Mouse (Mus musculus) lung, embryonic 15.5 days (tissue): ENCODE data around the gene Arap2. TPM values are rescaled to one million over a fixed set of nuclear protein-coding genes. Genes with fewer than 3 reads are reported as not detected.

ENCODE experiments used
- ATAC-seq: fragments of 200-750 bp; cut with Nextera tagmentation; 2 replicates; pipeline ENCODE4 v1.8.0; 2017; ENCODE audit warnings: moderate number of reproducible peaks, borderline replicate concordance; ENCODE audit not compliant: low FRiP score, low TSS enrichment; ENCODE audit errors: extremely low read depth
- H3K27ac ChIP-seq: fragments of 300-500 bp; sonication (generic); 2 replicates; pipeline ENCODE4 v1.5.1; 2015; ENCODE audit warnings: moderate library complexity, mild to moderate bottlenecking, inconsistent platforms
- H3K27me3 ChIP-seq: fragments of 300-500 bp; sonication (generic); 2 replicates; pipeline ENCODE4 v1.6.1; 2015; ENCODE audit warnings: inconsistent platforms
- H3K36me3 ChIP-seq: fragments of 300-500 bp; sonication (generic); 2 replicates; pipeline ENCODE4 v1.6.1; 2015; ENCODE audit warnings: inconsistent platforms
- H3K4me1 ChIP-seq: fragments of 300-500 bp; sonication (generic); 2 replicates; pipeline ENCODE4 v1.6.1; 2015; ENCODE audit warnings: inconsistent platforms
- H3K4me2 ChIP-seq: fragments of 300-500 bp; sonication (generic); 2 replicates; pipeline ENCODE4 v1.6.1; 2015; ENCODE audit warnings: inconsistent platforms, mild to moderate bottlenecking, moderate library complexity
- H3K4me3 ChIP-seq: fragments of 300-500 bp; sonication (generic); 2 replicates; pipeline ENCODE4 v1.5.1; 2015; ENCODE audit warnings: mild to moderate bottlenecking, inconsistent platforms
- H3K9ac ChIP-seq: fragments of 300-500 bp; sonication (generic); 2 replicates; pipeline ENCODE4 v1.6.1; 2015; ENCODE audit warnings: inconsistent platforms
- H3K9me3 ChIP-seq: fragments of 300-500 bp; sonication (generic); 2 replicates; pipeline ENCODE4 v1.6.1; 2016; ENCODE audit warnings: inconsistent platforms
- WGBS: fragments of 180-500 bp; shearing (Covaris S2); methylation state at CpG from one replicate; pipeline ENCODE4 v1.1.7; 2015; 5-methylcytosine and 5-hydroxymethylcytosine counted together
- polyA plus RNA-seq: library from polyadenylated mRNA; unstranded; fragments of >200 nt; fragmentation: Nextera tagmentation; extraction: Ambion mirVana; gene quantifications from 2 replicates; pipeline ENCODE4 v1.2.1, GENCODE M21; 2015

Gene Arap2
- polyA plus RNA-seq, 1 experiment from 2014 or later: 7.3 TPM

DNA sequence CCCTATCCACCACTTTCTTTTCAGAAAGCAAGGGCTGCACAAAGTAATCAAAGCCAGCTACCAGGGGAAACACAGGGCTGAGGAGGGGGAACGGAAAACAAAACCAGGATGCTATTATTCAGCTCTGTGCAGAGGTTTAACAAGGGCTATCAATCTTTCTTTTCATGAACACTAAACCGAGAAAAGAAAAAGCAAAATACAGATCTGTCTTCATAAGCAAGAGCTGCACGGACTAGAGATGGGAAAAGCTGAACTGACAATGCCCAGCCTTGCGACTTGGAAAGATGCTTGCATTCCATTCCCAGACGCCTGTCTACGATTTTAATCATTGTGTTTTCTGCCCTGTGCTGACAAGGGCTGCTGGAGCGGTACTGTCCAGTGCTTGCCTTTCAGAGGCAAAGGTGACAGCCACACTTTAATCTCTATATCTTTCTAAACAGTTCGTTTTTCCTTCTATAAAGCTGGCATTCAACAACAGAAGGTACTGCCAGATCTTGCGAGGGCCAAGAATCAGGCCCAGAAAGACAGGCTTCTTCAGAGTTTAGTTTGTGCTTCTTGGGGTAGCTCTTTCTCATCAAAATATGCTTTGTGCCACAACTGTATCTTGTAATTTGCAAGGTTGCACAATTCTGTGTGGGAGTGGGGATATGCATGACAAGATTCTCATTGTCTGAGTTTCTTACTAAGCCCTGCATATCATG, 93.1 kb downstream of the Arap2 start:
- WGBS: 22% methylated on average over 9 of the region's 9 CpGs
- 0 out of 2 replicates have a peak overlapping the region, but pooled peaks have one; percentile 19 for H3K27ac ChIP-seq
- no peak overlapping the region for H3K4me3 ChIP-seq
- ATAC-seq: peak; percentile 42; the same call in 1 of the 2 replicates
- no peaks in the 10 kb centered on the region for H3K36me3 ChIP-seq
- H3K27me3 ChIP-seq: no peaks in the 10 kb centered on the region
- H3K9me3 ChIP-seq: no peaks in the 10 kb centered on the region
- no peaks in the 10 kb centered on the region for H3K4me1 ChIP-seq
- H3K4me2 ChIP-seq: peak overlapping the region; percentile 27; the same call in 1 of the 2 replicates
- no peak overlapping the region for H3K9ac ChIP-seq

DNA sequence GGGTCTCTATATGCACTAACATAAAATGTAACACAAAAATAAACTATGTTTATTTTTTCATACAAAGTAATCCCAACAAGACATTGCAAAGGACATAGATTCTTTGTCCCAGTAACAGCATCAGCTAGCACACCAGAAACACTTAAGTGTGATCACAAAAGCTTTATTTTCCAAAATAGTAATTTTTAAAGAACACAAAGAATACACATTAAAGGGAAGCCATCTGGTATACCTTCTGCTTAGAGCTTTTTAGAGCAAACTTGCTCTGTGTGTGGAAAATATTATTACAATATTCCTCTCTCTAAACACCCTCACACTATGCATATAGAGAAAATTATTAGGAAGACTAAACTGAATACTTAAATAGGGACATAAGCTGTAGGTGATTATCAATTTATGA, 100.6 kb downstream of the Arap2 start:
- Histone ChIP-seq H3K9me3 (no peaks in the 10 kb centered on the region), H3K4me2 (no peak overlapping the region), H3K36me3 (no peaks in the 10 kb centered on the region), H3K9ac (no peak overlapping the region), H3K4me3 (no peak overlapping the region), H3K27me3 (no peaks in the 10 kb centered on the region), H3K27ac (no peak overlapping the region), H3K4me1 (no peaks in the 10 kb centered on the region)
- no peak for ATAC-seq

DNA sequence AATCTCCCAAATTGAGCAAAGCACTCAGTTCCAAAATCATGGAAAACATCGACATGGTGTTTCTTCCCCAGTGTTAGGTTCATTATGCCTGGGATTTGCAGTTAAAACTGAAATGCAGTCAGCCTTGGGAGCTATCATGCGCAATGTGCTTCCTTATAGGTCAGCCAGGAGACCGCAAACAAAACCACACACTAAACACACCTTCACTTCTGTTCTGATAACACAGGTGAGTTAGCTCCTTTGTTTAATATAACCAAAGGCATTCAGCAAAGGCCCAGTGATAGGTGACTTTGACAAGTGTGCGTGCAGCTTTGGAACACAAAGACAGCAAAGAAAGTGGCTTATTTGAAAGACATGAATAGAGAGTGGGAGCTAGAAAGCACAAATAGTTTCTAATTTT, 101.1 kb downstream of the Arap2 start:
- H3K27ac ChIP-seq: no peak overlapping the region
- H3K36me3 ChIP-seq: no peaks in the 10 kb centered on the region
- no peak for ATAC-seq
- whole genome bisulfite sequencing: 76% methylated on average over 4 of the region's 4 CpGs
- H3K4me2 ChIP-seq: no peak overlapping the region
- no peak overlapping the region for H3K4me3 ChIP-seq
- H3K9me3 ChIP-seq: no peaks in the 10 kb centered on the region
- no peaks in the 10 kb centered on the region for H3K27me3 ChIP-seq
- no peaks in the 10 kb centered on the region for H3K4me1 ChIP-seq
- no peak overlapping the region for H3K9ac ChIP-seq

DNA sequence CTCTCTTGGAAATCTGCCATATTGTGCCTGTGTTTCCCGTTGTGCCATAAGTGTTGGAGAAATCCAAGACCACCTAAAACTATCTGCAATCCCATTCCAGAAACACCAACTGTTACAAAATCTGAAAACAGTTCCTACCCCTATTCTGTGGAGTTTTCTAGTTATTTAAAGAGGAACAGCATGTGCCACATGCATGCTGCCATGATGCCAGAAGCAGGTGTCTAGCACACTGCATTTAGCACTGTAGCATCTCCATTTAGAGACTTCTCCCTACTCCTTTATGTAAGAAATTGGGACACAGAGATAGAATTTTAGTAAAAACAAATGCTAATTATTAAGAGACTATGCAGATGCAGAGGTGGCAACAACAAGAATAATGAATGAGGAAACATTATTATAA, 102.8 kb downstream of the Arap2 start:
- Histone ChIP-seq H3K36me3 (no peaks in the 10 kb centered on the region), H3K9ac (no peak overlapping the region), H3K27ac (no peak overlapping the region), H3K4me3 (no peak overlapping the region), H3K4me2 (no peak overlapping the region), H3K4me1 (no peaks in the 10 kb centered on the region), H3K27me3 (no peaks in the 10 kb centered on the region), H3K9me3 (no peaks in the 10 kb centered on the region)
- ATAC-seq: no peak
- WGBS: 50% methylated on average over 1 of the region's 1 CpGs

DNA sequence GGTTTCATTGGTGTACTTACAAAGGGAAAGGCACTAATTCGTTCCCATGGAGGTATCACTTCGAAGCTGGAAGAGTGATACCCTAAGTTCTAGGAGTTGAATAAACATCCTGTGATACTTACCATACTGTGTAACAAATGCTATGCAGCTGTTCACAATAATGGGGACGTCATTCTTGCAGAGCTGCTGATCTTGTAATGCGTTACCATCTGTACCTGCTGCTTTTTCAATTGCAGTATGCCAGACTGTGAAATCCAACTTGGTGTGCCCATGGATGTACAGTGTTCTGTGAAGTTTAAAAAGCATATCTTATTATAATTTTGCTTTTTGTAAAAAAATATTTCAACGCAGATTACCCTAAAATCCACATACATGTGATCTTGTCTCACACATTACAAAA, 112.0 kb downstream of the Arap2 start:
- ATAC-seq: no peak
- Histone ChIP-seq H3K9me3 (no peaks in the 10 kb centered on the region), H3K4me1 (no peaks in the 10 kb centered on the region), H3K4me3 (no peak overlapping the region), H3K27ac (no peak overlapping the region), H3K27me3 (no peaks in the 10 kb centered on the region), H3K36me3 (no peaks in the 10 kb centered on the region), H3K4me2 (no peak overlapping the region), H3K9ac (no peak overlapping the region)
- 49% methylated on average over 5 of the region's 5 CpGs for WGBS

DNA sequence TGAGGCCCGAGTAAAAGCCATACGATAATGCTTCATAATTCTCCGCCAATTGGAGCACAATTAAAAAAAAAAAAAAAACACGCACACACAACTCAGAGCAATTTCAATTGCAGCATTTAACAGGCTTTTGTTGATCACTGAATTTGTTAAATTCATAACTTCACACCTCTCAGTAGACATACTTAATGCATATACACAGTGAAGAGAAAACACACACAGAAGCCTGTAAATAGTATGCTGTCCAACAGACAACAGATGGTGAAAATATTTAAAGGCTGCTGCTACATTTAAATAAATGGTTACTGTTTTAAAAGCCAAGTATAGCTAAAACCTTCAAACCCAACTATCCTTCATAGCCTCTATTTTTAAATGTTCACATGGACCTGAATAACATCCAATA, 123.6 kb downstream of the Arap2 start:
- Histone ChIP-seq H3K4me3 (no peak overlapping the region), H3K4me1 (no peaks in the 10 kb centered on the region), H3K9ac (no peak overlapping the region), H3K36me3 (no peaks in the 10 kb centered on the region), H3K27me3 (no peaks in the 10 kb centered on the region; the same call in 1 of the 2 replicates), H3K9me3 (no peaks in the 10 kb centered on the region), H3K4me2 (no peak overlapping the region), H3K27ac (no peak overlapping the region)
- WGBS: 85% methylated on average over 4 of the region's 4 CpGs
- ATAC-seq: no peak

DNA sequence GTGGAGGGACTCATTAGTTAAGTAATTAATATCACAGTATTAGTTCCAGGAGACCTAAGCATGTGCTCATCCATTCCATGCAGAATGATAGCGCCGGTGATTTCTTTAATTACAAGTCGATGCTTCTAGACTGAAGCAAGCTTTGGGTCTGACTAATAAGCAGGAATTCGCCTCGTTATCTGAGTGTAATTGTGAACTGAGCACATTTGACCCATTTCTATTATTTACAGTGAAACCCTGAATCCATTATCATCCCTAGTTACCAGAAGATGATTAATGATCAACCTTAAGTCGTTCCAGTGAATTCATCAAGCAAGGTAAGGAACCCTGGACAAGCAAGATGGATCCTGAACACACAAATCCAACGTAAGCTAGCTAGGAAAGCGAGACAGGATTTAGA, 125.5 kb downstream of the Arap2 start:
- H3K27me3 ChIP-seq: no peaks in the 10 kb centered on the region; the same call in 1 of the 2 replicates
- no peaks in the 10 kb centered on the region for H3K9me3 ChIP-seq
- 70% methylated on average over 8 of the region's 8 CpGs for WGBS
- H3K9ac ChIP-seq: no peak overlapping the region
- H3K4me1 ChIP-seq: no peaks in the 10 kb centered on the region
- no peak overlapping the region for H3K27ac ChIP-seq
- no peaks in the 10 kb centered on the region for H3K36me3 ChIP-seq
- H3K4me3 ChIP-seq: no peak overlapping the region
- ATAC-seq: no peak
- no peak overlapping the region for H3K4me2 ChIP-seq

DNA sequence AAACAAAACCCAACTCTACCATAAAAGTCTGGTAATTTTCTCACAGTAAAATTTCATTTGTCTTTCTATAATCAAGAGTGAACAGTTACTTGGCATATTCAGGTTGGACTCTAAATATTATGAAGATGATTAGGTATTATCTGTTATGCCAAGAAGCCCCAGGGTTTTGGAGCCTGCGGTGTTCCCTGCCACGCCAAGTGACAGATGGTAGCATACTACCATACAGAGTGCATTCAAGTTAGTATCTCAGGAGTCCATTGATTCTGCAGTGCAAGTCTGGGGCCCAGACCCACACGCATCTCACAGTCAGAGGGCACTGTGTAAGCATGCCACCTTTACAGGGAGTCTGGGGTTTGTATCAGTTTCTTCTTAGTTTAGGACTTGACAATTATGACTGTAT, 129.6 kb downstream of the Arap2 start:
- Histone ChIP-seq H3K9me3 (no peaks in the 10 kb centered on the region), H3K36me3 (no peaks in the 10 kb centered on the region), H3K9ac (no peak overlapping the region), H3K4me3 (no peak overlapping the region), H3K4me2 (no peak overlapping the region), H3K27me3 (peaks cover 3% of the 10 kb centered on the region; the same call in 1 of the 2 replicates), H3K4me1 (no peaks in the 10 kb centered on the region), H3K27ac (no peak overlapping the region)
- ATAC-seq: no peak
- 87% methylated on average over 3 of the region's 3 CpGs for WGBS

DNA sequence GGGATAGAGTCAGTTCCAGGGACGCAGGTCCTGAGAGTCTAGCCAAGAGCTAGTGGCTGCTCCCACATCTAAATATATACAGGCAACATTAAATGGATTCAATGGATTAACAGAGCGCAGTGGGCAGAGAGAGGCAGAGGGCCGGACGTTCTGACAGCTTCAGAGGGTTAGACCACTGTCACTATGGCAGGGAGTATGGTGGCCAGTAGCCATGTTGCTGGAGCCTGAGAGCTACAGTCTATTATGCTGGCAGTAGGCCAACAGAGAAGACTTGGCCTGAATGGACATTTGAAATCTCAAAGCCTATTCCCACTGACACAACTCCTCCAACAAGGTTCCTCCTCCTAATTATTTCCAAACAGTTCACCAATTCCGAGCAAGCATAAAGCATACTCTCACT, 137.1 kb downstream of the Arap2 start:
- H3K4me2 ChIP-seq: no peak overlapping the region
- WGBS: 86% methylated on average over 5 of the region's 5 CpGs
- ATAC-seq: no peak

DNA sequence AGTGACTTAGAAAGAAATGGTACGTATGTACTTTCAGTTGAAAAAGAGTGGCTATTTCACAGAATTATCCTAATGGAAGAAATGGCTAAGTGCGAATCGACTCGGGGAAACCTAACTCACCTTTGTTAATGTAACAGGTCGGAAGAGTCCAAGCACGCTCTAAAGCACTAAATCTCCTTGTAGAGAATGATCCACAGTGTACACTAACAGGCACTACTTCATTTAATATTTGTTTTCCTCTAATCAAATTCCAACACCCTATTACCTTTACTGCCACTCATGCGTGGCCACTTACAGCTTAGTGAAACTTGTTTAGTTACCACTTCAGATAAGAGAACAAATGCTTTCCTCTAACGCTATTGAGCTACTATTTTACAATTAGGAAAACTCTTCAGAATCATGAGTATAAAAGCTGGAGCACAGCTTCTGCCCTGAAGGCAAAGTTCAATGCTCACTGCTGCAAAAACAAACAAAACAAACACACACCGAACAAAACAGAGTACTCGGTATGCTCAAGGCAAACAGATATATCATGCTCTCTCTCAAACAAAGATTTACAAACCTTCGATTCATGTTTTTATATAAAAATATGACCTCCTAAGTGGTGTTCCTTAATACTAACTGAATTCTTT, 143.0 kb downstream of the Arap2 start:
- Histone ChIP-seq H3K4me2 (no peak overlapping the region), H3K4me3 (no peak overlapping the region), H3K9me3 (no peaks in the 10 kb centered on the region), H3K9ac (no peak overlapping the region), H3K36me3 (no peaks in the 10 kb centered on the region), H3K27me3 (peaks cover 10% of the 10 kb centered on the region), H3K27ac (no peak overlapping the region), H3K4me1 (no peaks in the 10 kb centered on the region)
- ATAC-seq: no peak
- 60% methylated on average over 11 of the region's 11 CpGs for WGBS

More for the DNA sequence above, 137.1 kb downstream of the Arap2 start:
- Histone ChIP-seq H3K4me1 (no peaks in the 10 kb centered on the region), H3K36me3 (no peaks in the 10 kb centered on the region), H3K4me3 (no peak overlapping the region), H3K9me3 (no peaks in the 10 kb centered on the region), H3K9ac (no peak overlapping the region), H3K27ac (no peak overlapping the region), H3K27me3 (peaks cover 10% of the 10 kb centered on the region)

DNA sequence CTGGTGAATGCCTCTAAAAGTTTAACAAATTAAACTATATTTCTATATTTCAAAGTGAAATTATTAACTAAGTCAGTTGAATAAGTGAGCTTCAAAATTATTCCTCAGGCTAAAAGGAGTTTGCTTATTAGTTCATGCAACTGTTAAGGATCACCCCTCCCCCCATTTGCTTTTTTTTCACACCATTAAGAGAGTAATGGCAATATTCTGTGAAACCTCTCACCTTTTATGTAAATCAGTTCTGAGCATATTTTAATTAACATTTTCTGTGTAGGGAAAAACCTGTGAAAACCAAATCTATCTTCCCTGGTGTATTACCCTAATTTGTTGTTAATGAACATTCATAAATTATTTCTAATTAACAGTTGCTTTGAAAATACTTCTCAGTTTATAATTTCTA, 147.7 kb downstream of the Arap2 start:
- Histone ChIP-seq H3K36me3 (no peaks in the 10 kb centered on the region), H3K4me2 (no peak overlapping the region)
- ATAC-seq: no peak

DNA sequence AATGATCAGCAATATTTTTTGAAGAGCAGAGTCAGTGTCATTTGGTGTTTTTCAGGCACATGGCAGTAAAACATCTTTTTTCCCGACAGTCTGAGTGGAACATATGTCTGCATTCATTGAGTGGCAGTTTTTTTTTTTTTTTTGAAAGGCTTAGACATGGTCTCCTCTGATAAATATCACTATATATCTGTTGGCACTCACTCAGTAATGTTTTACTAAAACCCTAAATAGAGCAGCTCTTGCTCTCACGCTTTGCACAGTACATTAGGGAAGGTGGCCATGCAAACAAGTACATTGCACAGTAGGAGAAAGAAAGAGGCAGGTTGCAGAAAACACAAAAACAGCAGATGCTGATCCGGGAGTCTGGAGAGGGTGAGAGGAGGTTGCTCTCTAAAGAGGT, 154.0 kb downstream of the Arap2 start:
- no peak for ATAC-seq

More for the DNA sequence above, 147.7 kb downstream of the Arap2 start:
- Histone ChIP-seq H3K9me3 (no peaks in the 10 kb centered on the region), H3K4me1 (no peaks in the 10 kb centered on the region), H3K27ac (no peak overlapping the region), H3K9ac (no peak overlapping the region), H3K4me3 (no peak overlapping the region), H3K27me3 (peaks cover 4% of the 10 kb centered on the region; the same call in 1 of the 2 replicates)

More for the DNA sequence above, 154.0 kb downstream of the Arap2 start:
- no peak overlapping the region for H3K4me3 ChIP-seq
- no peaks in the 10 kb centered on the region for H3K27me3 ChIP-seq
- no peak overlapping the region for H3K27ac ChIP-seq
- H3K36me3 ChIP-seq: no peaks in the 10 kb centered on the region
- WGBS: 56% methylated on average over 3 of the region's 3 CpGs
- H3K4me1 ChIP-seq: no peaks in the 10 kb centered on the region
- H3K4me2 ChIP-seq: no peak overlapping the region
- H3K9me3 ChIP-seq: no peaks in the 10 kb centered on the region
- no peak overlapping the region for H3K9ac ChIP-seq
